Mouse (Mus musculus): ENCODE data around the gene Fbxo5.
A peak's percentile ranks its signal among the peaks of the same experiment; 100 is the strongest.

Fbxo5 gene

GRCm38 (mm10) chr10:5805243-5805730, at the start of gene Fbxo5:
Fbxo5 (minus strand) TSS chr10:5805600.
- peak; percentile 95 for DNase-seq (ENCODE audit: low spot score)

- DNase-seq (ENCODE audit: low spot score): no peak
Observed at GRCm38 (mm10) chr10:5853290-5853868, 48.0 kb upstream of the Fbxo5 start.

- DNase-seq (ENCODE audit: low spot score): no peak
Observed at GRCm38 (mm10) chr10:5846939-5847338, 41.5 kb upstream of the Fbxo5 start.

- DNase-seq (ENCODE audit: low spot score): peak; percentile 41
Observed at GRCm38 (mm10) chr10:5841369-5841768, 36.0 kb upstream of the Fbxo5 start.

GRCm38 (mm10) chr10:5826336-5827025, 21.1 kb upstream of the Fbxo5 start:
- no peak for DNase-seq (ENCODE audit: low spot score)

- peak; percentile 32 for DNase-seq (ENCODE audit: low spot score)
Observed at GRCm38 (mm10) chr10:5824779-5825178, 19.4 kb upstream of the Fbxo5 start.

- DNase-seq (ENCODE audit: low spot score): peak; percentile 96
Observed at GRCm38 (mm10) chr10:5823740-5824491, 18.5 kb upstream of the Fbxo5 start, which contains the start of gene Mtrf1l. Mtrf1l (minus strand) TSS chr10:5823910.

GRCm38 (mm10) chr10:5823291-5823739, 17.9 kb upstream of the Fbxo5 start:
- DNase-seq (ENCODE audit: low spot score): peak; percentile 13

GRCm38 (mm10) chr10:5818772-5819171, 13.4 kb upstream of the Fbxo5 start:
- no peak for DNase-seq (ENCODE audit: low spot score)

- no peak for DNase-seq (ENCODE audit: low spot score)
Observed at GRCm38 (mm10) chr10:5815968-5816367, 10.6 kb upstream of the Fbxo5 start.

- no peak for DNase-seq (ENCODE audit: low spot score)
Observed at GRCm38 (mm10) chr10:5813724-5814123, 8.3 kb upstream of the Fbxo5 start.

GRCm38 (mm10) chr10:5807683-5808082, 2.3 kb upstream of the Fbxo5 start:
- no peak for DNase-seq (ENCODE audit: low spot score)

- DNase-seq (ENCODE audit: low spot score): no peak
Observed at GRCm38 (mm10) chr10:5806996-5807395, 1.6 kb upstream of the Fbxo5 start.

GRCm38 (mm10) chr10:5806416-5806815, 1.0 kb upstream of the Fbxo5 start:
- DNase-seq (ENCODE audit: low spot score): no peak

GRCm38 (mm10) chr10:5805731-5806307, 419 bp upstream of the Fbxo5 start:
- DNase-seq (ENCODE audit: low spot score): peak; percentile 88

GRCm38 (mm10) chr10:5804691-5805156, 676 bp downstream of the Fbxo5 start:
- no peak for DNase-seq (ENCODE audit: low spot score)

GRCm38 (mm10) chr10:5803739-5804138, 1.7 kb downstream of the Fbxo5 start:
- DNase-seq (ENCODE audit: low spot score): no peak

- DNase-seq (ENCODE audit: low spot score): no peak
Observed at GRCm38 (mm10) chr10:5802866-5803265, 2.5 kb downstream of the Fbxo5 start.

- no peak for DNase-seq (ENCODE audit: low spot score)
Observed at GRCm38 (mm10) chr10:5800490-5800889, 4.9 kb downstream of the Fbxo5 start.

- DNase-seq (ENCODE audit: low spot score): no peak
Observed at GRCm38 (mm10) chr10:5798069-5798468, 7.3 kb downstream of the Fbxo5 start.

- DNase-seq (ENCODE audit: low spot score): peak; percentile 11
Observed at GRCm38 (mm10) chr10:5790657-5791056, 14.7 kb downstream of the Fbxo5 start.

- no peak for DNase-seq (ENCODE audit: low spot score)
Observed at GRCm38 (mm10) chr10:5786923-5787322, 18.5 kb downstream of the Fbxo5 start.
